Mouse (Mus musculus) right cerebral cortex, postnatal 36 days (tissue): Measurements from ENCODE around the gene Foxp1.

Source experiments
- DNase-seq, 2 experiments: peaks; one replicate each; pipeline ENCODE4 v3.0.0; 2022; ENCODE audit warnings: low spot score in 2 of 2, mixed read lengths in 1 of 2

The Foxp1 gene

GRCm38 (mm10) chr6:99206437-99206870 is 316.1 kb downstream of the Foxp1 start:
- no peak for DNase-seq

- no peak for DNase-seq
These were observed 316.7 kb downstream of the Foxp1 start for GRCm38 (mm10) chr6:99205587-99206436.

- no peak for DNase-seq
These were observed 317.5 kb downstream of the Foxp1 start for GRCm38 (mm10) chr6:99204780-99205586.

GRCm38 (mm10) chr6:99204052-99204779 is 318.3 kb downstream of the Foxp1 start:
- no peak for DNase-seq

- no peak for DNase-seq
These were observed 319.3 kb downstream of the Foxp1 start for GRCm38 (mm10) chr6:99203231-99203630.

- no peak for DNase-seq
These were observed 319.7 kb downstream of the Foxp1 start for GRCm38 (mm10) chr6:99202781-99203180.

GRCm38 (mm10) chr6:99201271-99201705 is 321.2 kb downstream of the Foxp1 start:
- no peak for DNase-seq

- no peak for DNase-seq
These were observed 321.9 kb downstream of the Foxp1 start for GRCm38 (mm10) chr6:99200656-99201055.

GRCm38 (mm10) chr6:99199277-99199676 is 323.2 kb downstream of the Foxp1 start:
- DNase-seq = no peak

- DNase-seq = no peak
These were observed 328.8 kb downstream of the Foxp1 start for GRCm38 (mm10) chr6:99193697-99194096.

GRCm38 (mm10) chr6:99191636-99192137 is 330.8 kb downstream of the Foxp1 start:
- DNase-seq = no peak

- DNase-seq = no peak
These were observed 331.4 kb downstream of the Foxp1 start for GRCm38 (mm10) chr6:99191041-99191635.

GRCm38 (mm10) chr6:99189967-99190366 is 332.6 kb downstream of the Foxp1 start:
- no peak for DNase-seq

- no peak for DNase-seq
These were observed 333.9 kb downstream of the Foxp1 start for GRCm38 (mm10) chr6:99188366-99189216.

GRCm38 (mm10) chr6:99187914-99188313 is 334.6 kb downstream of the Foxp1 start:
- no peak for DNase-seq

- DNase-seq = no peak
These were observed 335.1 kb downstream of the Foxp1 start for GRCm38 (mm10) chr6:99187415-99187814.

- no peak for DNase-seq
These were observed 336.0 kb downstream of the Foxp1 start for GRCm38 (mm10) chr6:99186569-99186968.

GRCm38 (mm10) chr6:99185797-99186196 is 336.7 kb downstream of the Foxp1 start:
- no peak for DNase-seq

GRCm38 (mm10) chr6:99184051-99184450 is 338.5 kb downstream of the Foxp1 start:
- DNase-seq = no peak

GRCm38 (mm10) chr6:99182777-99183176 is 339.7 kb downstream of the Foxp1 start:
- DNase-seq = no peak
